Mouse (Mus musculus) CH12.LX (cell line): ENCODE measurements at regions not wholly inside any gene's neighbourhood (a gene's known extent, or its start where the extent isn't known, plus 50 kb on each side); places are given as distances from the start of the nearest gene placed in this dataset.
A peak's percentile ranks its signal among the peaks of the same experiment; 100 is the strongest.

Experiments
- CTCF ChIP-seq, 2 experiments: IDR thresholded peaks in 1 of 2; conservative IDR thresholded peaks in 1 of 2; 2 replicates each; pipeline ENCODE4 v1.5.1; 2011 to 2012; ENCODE audit warnings: low read depth in 2 of 2, low read length in 2 of 2, improper control_type of control experiment in 1 of 2, inconsistent platforms in 1 of 2, mild to moderate bottlenecking in 1 of 2, moderate library complexity in 1 of 2
- ELF1 ChIP-seq: IDR thresholded peaks from 2 replicates; pipeline ENCODE4 v1.6.1; 2014; ENCODE audit warnings: low read depth, mild to moderate bottlenecking, inconsistent platforms, low read length, improper control_type of control experiment
- ETS1 ChIP-seq: conservative IDR thresholded peaks from 2 replicates; pipeline ENCODE4 v1.6.1; 2012; ENCODE audit warnings: low read depth, mild to moderate bottlenecking, inconsistent platforms, low read length, improper control_type of control experiment, moderate library complexity
- MAX ChIP-seq: IDR thresholded peaks from 2 replicates; pipeline ENCODE4 v1.6.1; 2011; ENCODE audit warnings: low read length, improper control_type of control experiment
- POLR2A ChIP-seq: IDR thresholded peaks from 2 replicates; pipeline ENCODE4 v1.6.1; 2011; ENCODE audit warnings: low read depth, mild to moderate bottlenecking, improper control_type of control experiment, low read length
- POLR2AphosphoS2 ChIP-seq: IDR thresholded peaks from 2 replicates; pipeline ENCODE4 v1.6.1; 2011; ENCODE audit warnings: low read depth, low read length, improper control_type of control experiment
- SIN3A ChIP-seq: IDR thresholded peaks from 2 replicates; pipeline ENCODE4 v1.6.1; 2012; ENCODE audit warnings: low read length, improper control_type of control experiment, inconsistent platforms
- TCF12 ChIP-seq: IDR thresholded peaks from 2 replicates; pipeline ENCODE4 v1.6.1; 2014; ENCODE audit warnings: low read depth, mild to moderate bottlenecking, inconsistent platforms, low read length, improper control_type of control experiment
- USF1 ChIP-seq: IDR thresholded peaks from 2 replicates; pipeline ENCODE4 v1.6.1; 2014; ENCODE audit warnings: low read depth, mild to moderate bottlenecking, inconsistent platforms, low read length, improper control_type of control experiment
- USF2 ChIP-seq: conservative IDR thresholded peaks from 2 replicates; pipeline ENCODE4 v1.6.1; 2011; ENCODE audit warnings: low read depth, low read length, improper control_type of control experiment
- ZKSCAN1 ChIP-seq: IDR thresholded peaks from 2 replicates; pipeline ENCODE4 v1.6.1; 2012; ENCODE audit warnings: low read depth, inconsistent platforms, low read length, improper control_type of control experiment, borderline replicate concordance
- ZNF384 ChIP-seq: IDR thresholded peaks from 2 replicates; pipeline ENCODE4 v1.6.1; 2012; ENCODE audit warnings: low read depth, low read length, improper control_type of control experiment, inconsistent platforms

DNA sequence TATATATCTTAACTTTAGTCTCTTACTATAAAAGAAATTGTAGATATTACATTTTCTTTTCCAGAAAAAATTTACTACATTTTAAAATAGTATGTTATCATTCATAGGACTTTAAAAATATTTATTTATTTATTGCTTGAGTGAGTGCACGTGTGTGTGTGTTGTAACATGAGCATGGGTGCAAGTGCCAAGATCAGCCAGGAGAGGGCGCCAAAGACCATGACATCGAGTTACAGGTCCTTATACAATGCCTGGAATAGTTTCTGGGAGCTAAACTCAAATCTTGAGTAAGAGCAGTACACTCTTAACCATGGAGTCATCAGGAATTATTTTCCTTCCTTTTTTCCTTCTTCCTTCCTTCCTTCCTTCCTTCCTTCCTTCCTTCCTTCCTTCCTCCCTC is 185.4 kb upstream of the Mageb4 start:
- TF ChIP-seq CTCF (conservative IDR thresholded peaks at IDR 0.05 in 1 of 2, IDR thresholded peaks at IDR 0.05 in 1 of 2; ENCODE audit: low read depth in 2 of 2, low read length in 2 of 2) (peak in 1 of 2 experiments; percentile 64; a peak in 2 of 4 replicates), MAX (no peak), POLR2A (no peak), USF1 (no peak), SIN3A (no peak), USF2 (no peak), ZKSCAN1 (no peak), TCF12 (no peak), ZNF384 (no peak), ETS1 (no peak), ELF1 (no peak), POLR2AphosphoS2 (no peak)
